Mouse (Mus musculus) limb, embryonic 12.5 days (tissue): Measurements from ENCODE around the gene Dnajc11. TPM values are rescaled to one million over a fixed set of nuclear protein-coding genes. Genes with fewer than 3 reads are reported as not detected.

Source experiments
- ATAC-seq: fragments of 200-750 bp; cut with Nextera tagmentation; 2 replicates; pipeline ENCODE4 v1.8.0; 2017; ENCODE audit warnings: low read depth, moderate TSS enrichment; ENCODE audit not compliant: insufficient number of reproducible peaks, insufficient read depth, low FRiP score, low TSS enrichment
- H3K27ac ChIP-seq: fragments of 300-500 bp; sonication (generic); 2 replicates; pipeline ENCODE4 v1.5.1; 2016; ENCODE audit warnings: mild to moderate bottlenecking, moderate library complexity
- H3K27me3 ChIP-seq: fragments of 300-500 bp; sonication (generic); 2 replicates; pipeline ENCODE4 v1.6.1; 2016; ENCODE audit warnings: mild to moderate bottlenecking, moderate library complexity
- H3K36me3 ChIP-seq: fragments of 300-500 bp; sonication (generic); 2 replicates; pipeline ENCODE4 v1.6.1; 2016; ENCODE audit warnings: mild to moderate bottlenecking, moderate library complexity
- H3K4me1 ChIP-seq: fragments of 300-500 bp; sonication (generic); replicated peaks from 2 replicates; pipeline ENCODE4 v1.6.1; 2016
- H3K4me2 ChIP-seq: fragments of 300-500 bp; sonication (generic); 2 replicates; pipeline ENCODE4 v1.6.1; 2016; ENCODE audit warnings: mild to moderate bottlenecking, moderate library complexity
- H3K4me3 ChIP-seq: fragments of 300-500 bp; sonication (generic); replicated peaks from 2 replicates; pipeline ENCODE4 v1.5.1; 2016; ENCODE audit warnings: mild to moderate bottlenecking
- H3K9ac ChIP-seq: fragments of 300-500 bp; sonication (generic); replicated peaks from 2 replicates; pipeline ENCODE4 v1.6.1; 2016; ENCODE audit warnings: mild to moderate bottlenecking, moderate library complexity
- H3K9me3 ChIP-seq: fragments of 300-500 bp; sonication (generic); 2 replicates; pipeline ENCODE4 v1.6.1; 2016; ENCODE audit warnings: mild to moderate bottlenecking, moderate library complexity
- WGBS: fragments of 180-500 bp; shearing (Covaris S2); methylation state at CpG from one replicate; pipeline ENCODE4 v1.1.7; 2016; 5-methylcytosine and 5-hydroxymethylcytosine counted together
- polyA plus RNA-seq: library from polyadenylated mRNA; unstranded; fragments of >200 nt; fragmentation: Nextera tagmentation; extraction: Ambion mirVana; gene quantifications from 2 replicates; pipeline ENCODE4 v1.2.1, GENCODE M21; 2016

Dnajc11 gene
- polyA plus RNA-seq, 1 experiment from 2014 or later: 93.3 TPM

DNA sequence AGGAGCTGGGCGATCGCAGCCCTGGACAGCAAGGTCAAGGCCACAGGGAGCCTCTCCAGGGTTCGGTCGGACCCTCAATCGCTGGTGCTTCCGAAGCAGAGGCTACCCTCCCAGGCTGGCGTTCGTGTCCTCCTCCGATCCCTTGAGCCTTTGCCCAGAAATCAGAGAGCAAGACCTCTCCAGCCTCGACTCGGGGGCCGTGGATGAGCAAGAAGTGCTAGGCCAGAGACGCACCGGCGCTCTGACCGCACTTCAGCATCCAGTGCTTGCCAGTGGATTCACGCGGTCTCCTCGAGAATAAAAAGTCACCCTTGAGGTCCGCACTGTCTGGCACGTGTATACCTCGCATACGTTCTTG, 703 bp downstream of the Dnajc11 start:
- Histone ChIP-seq H3K36me3 (peaks cover 4% of the 10 kb centered on the region; the same call in 1 of the 2 replicates), H3K27me3 (no peaks in the 10 kb centered on the region), H3K4me1 (peaks cover 21% of the 10 kb centered on the region), H3K27ac (no peak overlapping the region), H3K9ac (peak overlapping the region; percentile 96), H3K4me3 (peak overlapping the region; percentile 100), H3K4me2 (peak overlapping the region; percentile 85), H3K9me3 (no peaks in the 10 kb centered on the region)
- under 1% methylated on average over 23 of the region's 23 CpGs for WGBS
- no peak for ATAC-seq

GRCm38 (mm10) chr4:151937441-151937840, 4.0 kb downstream of the Dnajc11 start:
- Histone ChIP-seq H3K27ac (no peak overlapping the region), H3K36me3 (peaks cover 4% of the 10 kb centered on the region; the same call in 1 of the 2 replicates), H3K27me3 (no peaks in the 10 kb centered on the region), H3K4me1 (peaks cover 16% of the 10 kb centered on the region), H3K4me2 (no peak overlapping the region), H3K9me3 (no peaks in the 10 kb centered on the region), H3K4me3 (no peak overlapping the region), H3K9ac (no peak overlapping the region)
- WGBS: 91% methylated on average over 13 of the region's 13 CpGs
- no peak for ATAC-seq

GRCm38 (mm10) chr4:151938089-151938488, 4.6 kb downstream of the Dnajc11 start:
- no peak overlapping the region for H3K4me3 ChIP-seq
- H3K4me2 ChIP-seq: no peak overlapping the region
- peaks cover 16% of the 10 kb centered on the region for H3K4me1 ChIP-seq
- no peak for ATAC-seq
- H3K9ac ChIP-seq: no peak overlapping the region
- H3K27ac ChIP-seq: no peak overlapping the region
- no peaks in the 10 kb centered on the region for H3K27me3 ChIP-seq
- 95% methylated on average over 3 of the region's 3 CpGs for WGBS
- H3K36me3 ChIP-seq: peaks cover 4% of the 10 kb centered on the region; the same call in 1 of the 2 replicates
- H3K9me3 ChIP-seq: no peaks in the 10 kb centered on the region

DNA sequence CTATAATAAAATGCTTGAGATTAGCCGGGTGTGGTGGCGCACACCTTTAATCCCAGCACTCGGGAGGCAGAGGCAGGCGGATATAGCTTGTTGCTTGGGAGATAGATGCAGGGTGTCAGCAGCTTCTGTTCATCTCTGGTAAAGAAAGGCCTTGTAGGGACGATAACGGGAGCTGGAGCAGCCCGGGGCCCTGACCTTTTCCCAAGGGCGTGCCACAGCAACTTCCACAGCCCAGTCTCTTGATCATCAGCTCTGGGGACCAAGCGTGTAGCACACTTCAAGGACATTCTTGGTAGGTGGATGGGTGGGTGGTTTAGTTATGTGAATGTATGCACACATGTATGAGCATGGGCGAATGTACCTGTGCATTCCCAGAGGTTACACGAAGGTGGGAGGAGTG, 12.7 kb downstream of the Dnajc11 start:
- ATAC-seq: no peak
- Histone ChIP-seq H3K4me1 (no peaks in the 10 kb centered on the region), H3K9ac (no peak overlapping the region), H3K27me3 (no peaks in the 10 kb centered on the region), H3K4me2 (no peak overlapping the region), H3K27ac (no peak overlapping the region), H3K9me3 (no peaks in the 10 kb centered on the region), H3K36me3 (peaks cover 21% of the 10 kb centered on the region), H3K4me3 (no peak overlapping the region)
- WGBS: 90% methylated on average over 11 of the region's 11 CpGs

- no peaks in the 10 kb centered on the region for H3K27me3 ChIP-seq
- H3K36me3 ChIP-seq: peaks cover 46% of the 10 kb centered on the region
- no peaks in the 10 kb centered on the region for H3K4me1 ChIP-seq
- no peaks in the 10 kb centered on the region for H3K9me3 ChIP-seq
- WGBS: 89% methylated on average over 14 of the region's 14 CpGs
- no peak overlapping the region for H3K4me3 ChIP-seq
- no peak overlapping the region for H3K4me2 ChIP-seq
- H3K27ac ChIP-seq: no peak overlapping the region
- H3K9ac ChIP-seq: no peak overlapping the region
- ATAC-seq: no peak
Measured at GRCm38 (mm10) chr4:151948497-151949471, 15.3 kb downstream of the Dnajc11 start.

- no peak for ATAC-seq
- Histone ChIP-seq H3K9ac (no peak overlapping the region), H3K27ac (no peak overlapping the region), H3K4me1 (no peaks in the 10 kb centered on the region), H3K27me3 (no peaks in the 10 kb centered on the region), H3K36me3 (peaks cover 78% of the 10 kb centered on the region), H3K4me3 (no peak overlapping the region), H3K9me3 (no peaks in the 10 kb centered on the region), H3K4me2 (no peak overlapping the region)
- 62% methylated on average over 6 of the region's 6 CpGs for WGBS
Measured at GRCm38 (mm10) chr4:151953209-151953608, 19.7 kb downstream of the Dnajc11 start.

DNA sequence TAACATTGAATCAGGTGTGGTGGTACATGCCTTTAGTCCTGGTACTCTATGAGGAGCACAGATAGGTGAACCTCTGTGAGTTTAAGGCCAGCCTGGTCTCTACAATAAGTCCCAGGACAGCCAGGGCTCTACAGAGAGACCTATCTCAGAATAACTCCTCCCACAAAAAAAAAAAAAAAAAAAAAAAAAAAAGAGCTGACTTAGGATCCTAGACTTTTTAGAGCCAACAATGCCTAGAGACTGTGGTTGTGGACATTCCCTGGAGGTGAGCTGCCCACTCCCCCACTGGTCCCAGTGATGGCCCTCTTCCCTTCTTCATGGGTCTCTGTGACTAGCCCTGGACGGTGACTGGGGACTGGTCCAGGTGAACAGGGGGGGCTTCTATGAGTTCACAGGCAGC, 22.3 kb downstream of the Dnajc11 start:
- 87% methylated on average over 1 of the region's 1 CpGs for WGBS
- no peak for ATAC-seq
- no peaks in the 10 kb centered on the region for H3K9me3 ChIP-seq
- no peak overlapping the region for H3K4me3 ChIP-seq
- no peak overlapping the region for H3K4me2 ChIP-seq
- no peaks in the 10 kb centered on the region for H3K27me3 ChIP-seq
- H3K27ac ChIP-seq: no peak overlapping the region
- no peak overlapping the region for H3K9ac ChIP-seq
- no peaks in the 10 kb centered on the region for H3K4me1 ChIP-seq
- peaks cover 92% of the 10 kb centered on the region for H3K36me3 ChIP-seq

DNA sequence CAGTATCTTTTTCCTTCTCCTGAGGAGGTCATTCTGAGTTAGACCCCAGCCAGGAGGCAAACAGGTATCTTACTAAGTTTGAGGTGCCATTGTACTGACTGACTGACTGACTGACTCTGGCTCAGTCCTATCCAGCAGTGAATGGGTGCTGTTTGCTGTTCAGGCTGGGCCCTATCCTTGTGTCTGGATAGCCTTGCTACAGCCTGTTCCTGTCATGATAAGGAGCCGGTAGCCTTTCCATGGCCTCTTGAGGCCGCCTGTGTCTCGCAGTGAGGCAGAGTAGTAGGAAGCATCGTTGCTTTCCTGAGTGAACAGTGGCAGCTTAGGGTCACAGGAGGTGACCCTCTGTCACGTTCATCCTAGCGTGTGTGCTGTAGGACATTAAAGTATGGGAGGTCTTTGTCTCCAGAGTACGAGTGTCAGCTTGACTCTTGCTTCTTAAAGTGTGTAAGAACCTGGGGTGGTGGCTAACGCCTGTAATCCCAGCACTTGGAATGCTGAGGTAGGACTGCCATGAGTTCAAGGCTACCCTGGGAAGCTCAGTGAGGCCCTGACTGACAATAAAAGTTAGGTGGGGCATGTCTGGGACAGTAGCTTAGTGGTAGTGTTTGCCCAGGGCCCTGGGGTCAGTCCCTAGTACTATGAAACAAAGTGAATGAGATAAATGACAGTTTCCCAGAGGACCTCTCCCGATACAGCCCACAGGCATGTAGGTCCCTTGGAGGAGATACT, 24.3 kb downstream of the Dnajc11 start:
- 86% methylated on average over 9 of the region's 9 CpGs for WGBS
- no peaks in the 10 kb centered on the region for H3K9me3 ChIP-seq
- no peaks in the 10 kb centered on the region for H3K27me3 ChIP-seq
- H3K4me2 ChIP-seq: no peak overlapping the region
- no peaks in the 10 kb centered on the region for H3K4me1 ChIP-seq
- peaks cover 91% of the 10 kb centered on the region for H3K36me3 ChIP-seq
- no peak overlapping the region for H3K27ac ChIP-seq
- H3K9ac ChIP-seq: no peak overlapping the region
- no peak overlapping the region for H3K4me3 ChIP-seq
- ATAC-seq: no peak

DNA sequence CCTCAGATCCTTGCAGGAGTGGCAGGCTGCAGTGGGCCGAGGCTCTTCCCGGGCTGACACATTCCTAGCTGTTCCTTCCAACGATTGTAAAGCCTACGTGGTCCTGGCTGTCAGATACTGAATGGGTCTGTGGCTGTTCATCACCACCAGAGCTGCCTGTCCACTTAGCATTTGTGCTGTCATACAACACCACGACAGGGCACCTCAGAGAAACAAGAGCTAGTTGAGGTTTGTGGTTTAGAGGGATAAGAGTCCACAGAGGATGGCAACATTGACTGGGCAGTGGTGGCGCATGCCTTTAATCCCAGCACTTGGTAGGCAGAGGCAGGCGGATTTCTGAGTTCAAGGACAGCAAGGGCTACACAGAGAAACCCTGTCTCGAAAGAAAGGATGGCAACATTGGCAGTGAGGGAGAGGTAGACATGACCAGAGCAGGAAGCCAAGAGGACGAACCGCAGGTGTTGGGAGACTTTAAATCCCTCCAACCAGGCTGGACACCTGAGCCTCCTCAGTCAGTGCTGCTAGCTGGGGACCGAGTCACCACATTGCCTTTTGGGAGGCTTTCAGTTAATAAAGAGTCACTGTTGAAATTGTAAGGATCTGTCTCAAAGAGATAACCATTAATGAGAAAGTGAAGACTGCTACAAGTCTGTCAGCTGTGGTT, 26.5 kb downstream of the Dnajc11 start:
- WGBS: 92% methylated on average over 11 of the region's 11 CpGs
- Histone ChIP-seq H3K4me2 (no peak overlapping the region), H3K4me1 (no peaks in the 10 kb centered on the region), H3K9ac (no peak overlapping the region), H3K27ac (no peak overlapping the region), H3K36me3 (peaks cover 91% of the 10 kb centered on the region), H3K9me3 (no peaks in the 10 kb centered on the region), H3K27me3 (no peaks in the 10 kb centered on the region), H3K4me3 (no peak overlapping the region)
- ATAC-seq: no peak

GRCm38 (mm10) chr4:151960513-151960854, 27.0 kb downstream of the Dnajc11 start:
- H3K27ac ChIP-seq: no peak overlapping the region
- H3K4me3 ChIP-seq: no peak overlapping the region
- 88% methylated on average over 3 of the region's 3 CpGs for WGBS
- peaks cover 90% of the 10 kb centered on the region for H3K36me3 ChIP-seq
- no peaks in the 10 kb centered on the region for H3K9me3 ChIP-seq
- no peaks in the 10 kb centered on the region for H3K4me1 ChIP-seq
- no peak overlapping the region for H3K4me2 ChIP-seq
- no peak for ATAC-seq
- H3K9ac ChIP-seq: no peak overlapping the region
- H3K27me3 ChIP-seq: no peaks in the 10 kb centered on the region

DNA sequence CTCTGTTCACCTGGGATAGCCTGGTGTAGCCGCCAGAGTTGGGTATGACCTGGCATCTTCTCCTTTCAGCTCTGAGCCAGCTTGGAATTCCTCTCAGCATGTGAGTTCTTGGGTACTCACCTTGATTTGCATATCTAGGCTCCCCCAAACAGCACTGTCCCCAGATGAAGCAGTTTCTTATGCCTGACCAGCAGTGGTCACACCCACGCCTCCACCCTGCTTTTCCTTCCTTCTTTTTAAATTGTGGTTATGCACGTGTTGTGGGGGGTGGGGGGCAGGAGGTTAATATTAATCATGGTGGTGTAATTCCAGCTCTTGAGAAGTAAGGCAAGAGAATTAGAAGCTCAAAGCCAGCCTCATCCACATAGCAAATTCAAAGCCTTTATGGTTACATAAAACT, 29.3 kb downstream of the Dnajc11 start:
- H3K4me2 ChIP-seq: no peak overlapping the region
- peaks cover 79% of the 10 kb centered on the region for H3K36me3 ChIP-seq
- no peak overlapping the region for H3K9ac ChIP-seq
- no peak overlapping the region for H3K27ac ChIP-seq
- H3K4me3 ChIP-seq: no peak overlapping the region
- 87% methylated on average over 3 of the region's 3 CpGs for WGBS
- no peaks in the 10 kb centered on the region for H3K9me3 ChIP-seq
- no peaks in the 10 kb centered on the region for H3K4me1 ChIP-seq
- H3K27me3 ChIP-seq: no peaks in the 10 kb centered on the region
- ATAC-seq: no peak
